Mouse (Mus musculus) B cell, adult 2 months (primary cell): Measurements from ENCODE around the gene Gm17509.

Experiments
- DNase-seq, 2 experiments: peaks; one replicate each; pipeline ENCODE4 v3.0.0; 2022

Gene Gm17509

DNA sequence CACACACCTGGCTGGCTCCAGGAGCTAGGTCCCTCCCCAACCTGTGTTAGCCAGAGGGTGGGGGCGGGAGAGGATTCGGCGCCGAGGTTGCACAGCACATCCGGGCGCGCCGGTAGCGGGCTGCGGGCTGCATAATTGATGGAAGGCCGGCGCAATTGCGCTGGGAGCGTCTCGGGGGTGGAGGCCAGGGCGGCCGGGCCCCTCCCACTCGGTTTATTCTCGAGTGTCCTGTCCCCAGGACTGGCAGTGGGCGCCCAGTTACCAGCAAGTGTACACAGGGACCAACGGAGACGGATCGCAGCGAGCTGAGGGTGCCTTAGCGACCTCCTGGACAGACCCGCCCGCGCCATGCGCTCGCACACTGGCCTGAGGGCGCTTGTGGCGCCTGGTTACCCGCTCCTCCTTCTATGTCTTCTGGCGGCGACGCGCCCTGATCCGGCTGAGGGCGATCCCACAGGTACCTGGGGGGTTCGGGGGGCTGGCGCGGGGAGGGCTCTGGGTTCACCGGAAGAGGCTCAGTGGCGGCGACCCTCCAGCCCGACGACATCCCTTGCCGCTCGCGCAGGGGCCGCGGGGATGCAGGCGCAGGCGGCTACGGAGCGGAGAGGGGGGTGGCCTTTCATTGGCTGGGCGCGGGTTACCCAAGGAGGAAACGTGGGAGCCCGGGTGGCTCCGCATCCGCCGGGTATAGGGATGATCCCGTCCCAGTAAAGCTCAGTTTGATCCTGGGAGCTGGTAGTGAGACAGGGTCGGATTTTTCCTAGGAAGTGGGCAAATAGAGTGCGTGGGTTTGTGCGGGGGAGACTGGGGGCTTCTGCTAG is at the start of gene Gm17509:
Gene Gm17509 (minus strand): TSS at position 575 of the 821 bp plus-strand sequence.
- DNase-seq, result peak; percentile 48 to 58

DNA sequence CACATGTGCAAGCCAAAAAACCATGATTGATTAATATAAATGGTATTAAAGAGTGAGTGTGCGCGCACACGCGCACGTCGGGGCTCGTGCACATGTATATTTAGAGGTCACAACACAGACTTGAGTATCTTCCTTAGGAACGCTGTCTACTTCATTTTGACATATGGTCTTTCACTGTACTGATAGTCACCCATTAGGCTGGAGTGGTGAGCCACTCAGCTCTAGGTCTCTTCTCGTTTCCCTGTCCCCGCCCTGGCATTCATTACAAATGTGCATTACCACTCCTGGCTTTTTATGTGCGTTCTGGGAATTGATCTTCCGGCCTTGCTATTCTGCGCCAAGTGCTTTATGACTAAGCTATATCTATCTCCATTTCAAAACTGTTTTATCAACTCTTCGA is 47.1 kb upstream of the Gm17509 start:
- DNase-seq, result no peak

DNA sequence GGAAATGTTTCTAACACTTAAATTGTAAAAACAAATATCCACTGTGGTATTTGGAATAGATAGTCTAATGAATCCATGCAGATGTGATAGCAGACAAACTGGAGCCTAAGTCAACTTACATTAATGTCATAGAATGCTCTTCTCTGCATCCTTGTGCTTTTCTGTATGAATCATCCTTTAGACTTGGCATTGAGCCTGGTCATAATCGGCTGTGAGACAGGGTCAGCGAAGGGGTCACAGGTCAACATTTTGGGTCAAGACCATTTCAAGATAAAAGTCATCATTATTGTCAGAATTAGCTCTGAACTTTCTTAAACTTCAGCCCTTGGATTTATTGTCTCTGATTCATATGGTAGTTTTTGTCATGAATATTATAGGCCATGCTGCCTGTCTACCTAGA is 45.3 kb upstream of the Gm17509 start:
- no peak for DNase-seq

DNA sequence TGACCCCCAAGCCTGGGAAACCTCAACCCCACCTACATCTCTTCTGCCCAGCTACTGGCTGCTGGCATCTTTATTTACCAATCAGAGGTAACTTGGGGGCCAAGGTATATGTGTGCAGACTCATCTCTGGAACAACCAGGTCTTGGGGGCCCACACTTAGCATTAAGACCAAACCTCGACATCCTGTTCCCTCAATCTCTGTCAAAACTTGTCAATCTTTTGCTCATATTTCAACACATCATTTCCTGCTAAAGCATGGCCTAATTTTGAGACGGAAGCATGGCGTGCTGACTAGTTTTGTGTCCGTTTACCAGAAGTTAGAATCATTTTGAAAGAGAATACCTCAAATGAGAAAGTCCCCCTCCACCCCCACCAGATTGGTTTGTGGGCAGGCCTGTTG is 39.8 kb upstream of the Gm17509 start:
- no peak for DNase-seq

DNA sequence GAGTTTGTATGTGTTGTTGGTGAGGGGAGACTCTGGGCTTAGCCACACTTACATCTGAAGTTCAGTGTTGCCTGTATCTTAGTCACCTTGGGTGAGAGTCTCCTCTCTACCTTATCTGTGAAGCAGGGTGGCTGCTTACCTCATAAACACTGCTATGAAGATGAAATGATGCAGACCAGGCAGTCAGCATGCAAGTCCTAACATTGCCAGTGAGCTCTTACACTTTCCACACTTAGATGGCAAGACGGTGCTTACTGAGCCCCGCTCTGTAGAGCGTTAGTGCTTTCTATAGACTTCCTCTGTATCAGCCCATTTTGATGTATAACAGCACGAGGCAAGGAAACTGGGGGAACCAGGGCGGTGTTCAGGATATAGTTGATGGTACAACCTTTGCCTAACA is 21.7 kb upstream of the Gm17509 start:
- DNase-seq, result no peak

DNA sequence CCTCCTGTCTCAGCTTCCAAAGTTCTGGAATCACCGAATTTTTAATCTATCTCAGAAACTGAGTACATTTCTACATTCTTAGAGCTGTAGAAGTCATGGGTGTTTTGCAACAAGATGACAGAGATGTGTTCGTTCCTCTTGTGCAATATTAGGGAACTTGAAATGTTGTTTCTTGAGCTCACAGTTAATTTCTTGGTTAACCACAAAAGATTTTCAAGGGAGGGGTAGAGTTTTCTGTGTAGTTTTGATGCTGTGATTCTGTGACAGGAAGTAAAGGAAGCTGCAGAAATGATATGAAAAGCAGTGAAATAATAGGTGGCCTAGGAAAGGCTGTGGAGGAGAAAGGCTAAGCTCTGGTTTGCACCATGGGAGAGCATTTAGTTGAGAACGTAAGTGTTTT is 21.2 kb upstream of the Gm17509 start:
- DNase-seq, result peak in 1 of 2 experiments; percentile 20

DNA sequence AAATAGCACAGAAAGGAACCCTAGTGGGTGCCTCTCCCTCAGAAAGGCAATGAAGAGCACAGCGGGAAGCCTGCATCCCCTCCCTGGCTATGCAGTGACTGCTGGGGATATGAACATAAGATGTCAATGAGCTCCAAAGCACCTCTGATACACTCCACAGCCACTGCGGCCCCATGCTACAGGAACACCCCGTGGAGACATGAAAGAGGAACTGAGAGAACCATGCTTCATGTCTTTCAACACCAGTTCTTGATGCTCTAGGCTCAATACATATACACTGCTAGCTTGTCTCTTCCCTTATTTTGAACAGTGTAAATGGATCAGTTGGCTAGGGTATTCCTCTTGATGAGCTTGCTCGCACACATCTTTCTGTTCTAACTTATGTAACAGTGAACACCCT is 16.2 kb upstream of the Gm17509 start:
- DNase-seq, result peak; percentile 70 to 72

DNA sequence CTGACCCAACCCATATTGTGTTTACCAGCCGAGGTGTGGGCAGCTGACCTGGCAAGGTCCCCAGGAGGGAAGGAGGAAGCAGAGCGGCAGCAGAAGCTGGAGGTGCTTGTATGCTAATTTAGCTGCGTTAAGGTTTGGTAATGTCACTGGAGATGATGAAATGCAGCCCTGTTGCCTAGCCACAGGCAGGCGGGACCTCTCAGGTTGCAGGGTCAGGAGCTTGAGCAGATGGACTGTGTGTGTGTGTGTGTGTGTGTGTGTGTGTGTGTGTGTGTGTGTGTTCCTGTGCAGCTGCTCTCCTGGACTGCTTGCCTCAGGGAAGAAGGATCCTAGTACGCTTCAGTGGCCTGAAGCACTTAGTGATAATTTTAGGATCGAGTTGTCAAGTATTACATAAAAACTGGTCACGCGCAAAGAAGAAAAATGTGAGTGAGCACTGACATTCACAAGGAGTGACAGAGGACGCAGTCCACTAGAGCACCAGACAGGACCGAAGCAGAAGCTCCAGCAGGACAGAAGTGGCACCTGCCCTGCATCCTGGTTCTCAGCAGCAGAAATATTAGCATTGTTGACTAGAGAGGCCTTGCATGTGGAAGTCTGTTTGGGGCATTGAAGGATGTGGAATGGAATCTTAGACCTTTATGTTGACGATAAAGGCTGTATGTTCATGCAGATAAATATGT is 14.8 kb upstream of the Gm17509 start:
- no peak for DNase-seq

DNA sequence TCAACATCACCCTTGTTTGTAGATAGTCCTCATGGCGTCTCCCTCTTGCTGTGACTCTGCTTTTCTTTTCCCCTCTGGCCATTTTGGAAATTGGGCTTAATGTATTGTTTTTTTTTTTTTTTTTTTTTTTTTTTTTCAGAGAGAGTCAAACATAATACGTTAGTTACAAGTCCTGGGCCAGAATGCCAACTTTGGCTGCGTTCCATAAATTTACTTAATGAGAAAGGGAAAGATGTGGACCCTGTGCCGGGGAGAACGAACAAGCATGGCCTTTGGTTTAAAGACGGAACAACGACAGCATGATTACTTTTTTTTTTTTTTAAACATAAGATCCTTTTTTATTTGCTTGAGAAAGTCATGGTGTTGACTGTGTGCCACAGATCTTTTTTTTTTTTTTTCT is 13.6 kb upstream of the Gm17509 start:
- DNase-seq, result no peak

DNA sequence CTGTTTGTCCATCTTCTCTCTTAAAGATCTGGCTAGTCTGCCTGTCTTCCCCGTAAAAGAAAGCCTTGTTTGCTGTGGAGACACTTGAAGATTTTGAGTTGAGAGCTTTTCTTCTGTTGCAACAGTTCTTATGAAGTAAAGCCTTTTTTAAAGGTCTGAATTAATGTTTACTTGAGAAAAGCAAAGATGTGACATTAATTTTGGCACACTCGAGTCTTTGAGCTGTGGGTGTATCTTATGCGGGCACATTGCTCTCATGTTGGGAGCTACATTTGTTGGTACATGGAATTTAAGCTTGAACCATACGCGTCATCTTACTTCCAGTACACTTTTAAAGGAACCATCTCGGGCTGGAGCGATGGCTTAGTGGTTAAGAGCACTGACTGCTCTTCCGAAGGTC is 12.9 kb upstream of the Gm17509 start:
- DNase-seq, result no peak

DNA sequence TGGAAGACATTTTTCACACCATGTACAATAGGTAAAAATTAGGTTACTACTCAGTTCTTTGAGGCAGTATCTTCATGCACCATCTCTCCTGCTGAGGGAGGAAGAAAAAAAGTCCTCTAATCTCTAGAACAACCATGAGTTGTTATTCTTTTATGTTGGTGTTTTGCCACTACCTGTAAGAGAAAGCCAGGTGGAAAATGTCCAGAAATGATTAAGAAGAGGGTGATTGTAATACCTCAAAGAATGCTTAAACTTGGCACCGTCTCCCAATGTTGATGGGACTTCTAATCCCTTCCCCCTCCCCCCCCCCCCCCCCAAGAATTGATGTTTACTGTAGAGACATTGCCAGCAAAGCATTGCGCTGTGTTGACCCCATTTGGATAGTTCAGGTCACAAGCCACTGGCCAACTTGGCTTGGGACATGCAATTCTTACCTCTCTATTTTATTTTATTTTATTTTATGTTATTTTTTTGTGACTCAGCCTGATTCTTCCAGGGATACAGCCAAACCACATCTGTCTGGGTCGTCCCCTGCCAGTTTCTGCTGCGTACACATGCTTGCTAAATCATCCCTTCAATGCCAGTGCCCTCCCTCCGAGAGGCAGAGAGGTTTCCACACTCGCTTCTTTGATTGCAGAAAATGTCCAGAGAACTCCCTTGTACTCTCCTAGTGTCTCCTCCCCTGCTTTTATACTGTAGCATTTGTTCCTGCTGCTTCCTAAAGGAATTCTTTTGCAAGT is 9.7 kb upstream of the Gm17509 start:
- DNase-seq, result no peak

DNA sequence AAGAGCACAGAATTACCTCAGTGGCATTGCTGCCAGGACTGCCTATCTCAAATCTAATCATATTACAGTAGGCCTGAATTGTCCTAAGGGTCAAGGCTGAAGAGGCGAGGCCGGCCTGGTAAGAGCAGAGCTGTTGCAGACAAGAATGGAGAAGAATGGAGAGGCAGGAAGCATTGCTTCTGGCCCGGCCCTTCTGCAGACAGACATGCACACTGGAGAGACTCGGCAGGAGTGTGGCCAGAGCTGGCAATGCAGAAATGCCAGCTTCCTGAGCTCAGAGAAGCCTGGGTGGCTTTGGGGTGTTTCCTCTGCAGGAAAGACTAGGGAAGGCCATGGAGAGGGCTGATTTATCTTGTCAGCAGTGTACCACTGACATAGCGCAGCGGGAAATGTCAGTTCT is 4.7 kb upstream of the Gm17509 start:
- DNase-seq, result no peak

DNA sequence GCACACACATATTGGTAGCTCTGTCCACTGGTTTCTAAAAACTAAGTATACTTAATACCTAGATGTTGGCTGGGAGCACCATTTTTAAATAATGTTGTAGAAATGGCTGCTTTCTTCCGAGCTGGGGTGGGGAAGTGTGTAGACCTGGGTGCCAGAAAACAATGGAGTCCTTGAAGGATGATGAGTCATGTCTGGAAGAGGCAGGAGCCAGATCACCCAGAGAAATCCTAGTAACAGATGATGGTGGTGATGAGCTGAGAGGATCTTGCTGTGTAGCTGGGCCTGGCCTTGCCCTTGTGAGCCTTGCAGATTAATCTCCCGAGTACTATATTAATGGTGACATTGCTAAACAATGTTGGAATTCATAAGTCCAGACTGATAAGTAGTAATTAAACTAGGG is 4.0 kb upstream of the Gm17509 start:
- no peak for DNase-seq

DNA sequence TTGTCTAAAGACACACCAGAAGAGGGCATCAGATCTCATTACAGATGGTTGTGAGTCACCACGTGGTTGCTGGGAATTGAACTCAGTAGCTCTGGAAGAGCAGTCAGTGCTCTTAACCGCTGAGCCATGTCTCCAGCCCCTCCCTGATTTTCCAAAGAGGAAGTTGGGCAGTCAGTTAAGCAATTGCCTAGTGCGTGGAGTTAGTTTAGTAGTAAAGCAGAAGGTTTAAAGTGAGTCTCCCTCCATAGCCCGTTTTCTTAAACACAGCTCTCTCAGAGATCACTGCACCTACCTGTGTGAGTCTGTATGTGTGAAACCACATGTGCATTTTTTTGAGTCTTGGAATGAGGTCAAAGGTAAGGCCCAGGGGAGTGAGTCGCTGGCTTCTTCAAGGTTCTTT is 2.2 kb upstream of the Gm17509 start:
- DNase-seq, result peak; percentile 34 to 56

DNA sequence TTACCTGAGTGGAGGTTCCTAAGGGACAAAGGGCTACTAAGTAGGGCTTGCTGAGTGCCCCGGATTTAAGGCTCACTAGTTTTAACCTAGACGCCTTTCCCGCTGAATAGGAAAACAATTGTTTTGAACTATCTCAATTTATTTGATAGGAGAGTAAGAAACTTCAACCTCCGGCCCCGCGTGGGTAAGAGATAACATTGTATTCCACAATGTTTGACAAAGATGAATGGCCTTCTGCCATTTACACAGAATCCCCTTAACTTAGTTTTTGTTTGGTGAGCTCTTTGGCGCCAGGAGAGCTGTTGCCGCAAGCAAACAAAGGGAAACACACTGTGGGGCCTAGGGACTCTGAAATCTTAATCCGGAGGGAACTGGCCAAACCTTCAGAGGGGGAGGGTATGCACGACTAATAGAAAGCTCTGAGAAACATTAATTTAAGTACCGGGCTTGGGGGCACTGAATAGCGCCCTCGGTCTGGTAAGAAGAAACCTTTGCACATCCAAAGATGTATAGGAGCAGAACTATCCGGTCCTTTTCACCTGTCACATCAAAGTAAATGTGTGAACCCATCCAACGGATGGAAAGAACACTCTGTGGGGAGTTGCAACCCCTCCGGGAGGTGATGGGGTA is 889 bp downstream of the Gm17509 start:
- no peak for DNase-seq

DNA sequence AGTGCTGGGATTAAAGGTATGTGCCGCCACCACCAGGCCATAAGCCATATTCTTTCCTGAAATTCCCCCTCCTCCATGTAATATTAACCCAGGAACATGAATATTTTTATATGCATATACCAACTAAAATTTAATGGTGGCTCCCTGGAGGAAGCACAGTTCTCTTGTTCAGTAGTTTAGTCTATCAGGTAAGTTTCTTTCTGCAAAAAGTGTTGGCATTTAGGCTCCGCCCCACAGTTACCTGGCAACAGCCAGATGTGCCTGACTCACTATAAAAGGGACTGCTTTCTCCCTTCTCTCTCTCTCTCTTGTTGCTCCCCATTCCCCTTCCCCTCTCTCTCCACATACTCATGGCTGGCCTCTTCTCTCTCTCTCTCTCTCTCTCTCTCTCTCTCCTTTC is 2.8 kb downstream of the Gm17509 start:
- DNase-seq, result no peak

DNA sequence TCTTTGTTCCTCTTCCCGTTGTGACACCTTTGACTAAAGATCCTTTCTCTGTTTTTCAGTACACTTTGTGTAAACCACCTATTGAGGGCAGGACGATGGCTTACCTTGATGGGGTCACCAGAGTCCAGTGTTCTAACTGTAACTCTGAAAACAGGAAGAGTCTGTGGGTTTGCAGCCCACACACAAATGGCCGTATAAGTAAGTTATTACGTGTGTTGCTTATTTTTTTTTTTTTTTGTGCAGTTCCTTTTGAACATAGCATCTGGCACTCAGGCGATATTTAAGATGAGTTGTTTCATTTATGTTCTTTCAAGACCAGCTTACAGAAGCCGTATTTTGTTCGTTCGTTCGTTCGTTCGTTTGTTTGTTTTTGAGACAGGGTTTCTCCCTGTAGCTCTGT is 3.3 kb downstream of the Gm17509 start:
- no peak for DNase-seq

DNA sequence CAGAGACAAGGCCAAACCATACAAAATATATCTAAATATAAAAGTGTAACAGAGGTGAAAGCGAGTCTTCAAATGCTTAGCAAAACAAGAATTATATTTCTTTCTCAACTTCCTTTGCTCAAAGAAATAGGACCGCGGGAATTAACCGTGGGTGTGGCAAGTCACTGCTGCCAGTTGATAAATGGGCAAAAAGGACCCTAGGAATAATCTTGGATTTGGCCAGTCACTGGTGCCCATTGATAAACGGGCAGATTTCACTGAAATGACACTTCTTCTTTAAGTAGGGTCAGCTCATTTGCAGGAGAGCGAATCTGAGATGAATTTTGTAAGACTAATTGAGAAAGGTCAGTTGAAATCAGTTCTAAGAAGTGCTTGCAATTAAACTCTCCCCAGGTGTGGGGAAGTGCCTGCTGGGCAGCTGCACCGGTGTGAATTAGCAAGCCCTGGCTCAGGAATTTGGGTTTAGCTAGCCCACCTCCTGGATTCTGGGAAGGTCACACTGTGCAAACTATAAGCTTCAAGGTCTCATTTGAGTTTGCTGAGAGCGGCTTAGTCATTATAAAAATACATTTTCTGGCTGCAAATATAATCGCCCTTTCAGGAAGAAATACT is 4.0 kb downstream of the Gm17509 start:
- no peak for DNase-seq

DNA sequence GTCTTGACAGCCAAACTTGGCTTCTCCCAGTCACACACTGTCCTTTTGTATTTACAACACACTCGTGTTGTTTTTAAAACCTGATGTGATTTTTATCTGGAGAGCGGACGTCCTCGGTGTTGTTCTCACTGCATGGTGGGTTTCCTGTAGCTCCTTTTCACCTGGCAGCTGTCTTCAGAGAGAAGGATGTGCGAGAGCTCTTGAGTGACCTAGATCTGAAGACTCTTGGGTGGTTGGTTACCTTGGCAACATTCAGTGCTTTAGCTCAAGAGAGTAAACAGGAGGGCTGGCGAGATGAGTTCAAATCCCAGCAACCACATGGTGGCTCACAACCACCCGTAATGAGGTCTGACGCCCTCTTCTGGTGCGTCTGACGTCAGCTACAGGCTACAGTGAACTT is 4.7 kb downstream of the Gm17509 start:
- peak; percentile 33 to 38 for DNase-seq

DNA sequence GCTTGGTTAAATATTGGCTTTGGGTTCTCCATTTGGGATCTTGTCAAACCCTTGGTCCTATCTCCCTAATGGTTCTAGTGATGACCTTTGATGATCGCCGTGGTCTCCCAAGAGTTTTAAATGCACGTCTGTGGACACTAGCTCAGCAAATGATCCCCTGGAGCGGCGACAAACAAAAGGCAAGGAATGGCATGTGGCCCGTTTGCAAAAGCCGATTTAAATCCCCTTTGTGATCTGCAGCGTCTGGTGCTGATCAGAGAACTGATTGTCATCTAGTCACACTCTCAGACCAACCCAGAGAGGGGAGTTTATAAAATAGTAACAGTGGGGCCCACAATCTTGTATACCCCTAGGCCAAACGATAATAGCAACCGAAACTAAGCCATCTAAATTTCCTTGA is 5.4 kb downstream of the Gm17509 start:
- no peak for DNase-seq

DNA sequence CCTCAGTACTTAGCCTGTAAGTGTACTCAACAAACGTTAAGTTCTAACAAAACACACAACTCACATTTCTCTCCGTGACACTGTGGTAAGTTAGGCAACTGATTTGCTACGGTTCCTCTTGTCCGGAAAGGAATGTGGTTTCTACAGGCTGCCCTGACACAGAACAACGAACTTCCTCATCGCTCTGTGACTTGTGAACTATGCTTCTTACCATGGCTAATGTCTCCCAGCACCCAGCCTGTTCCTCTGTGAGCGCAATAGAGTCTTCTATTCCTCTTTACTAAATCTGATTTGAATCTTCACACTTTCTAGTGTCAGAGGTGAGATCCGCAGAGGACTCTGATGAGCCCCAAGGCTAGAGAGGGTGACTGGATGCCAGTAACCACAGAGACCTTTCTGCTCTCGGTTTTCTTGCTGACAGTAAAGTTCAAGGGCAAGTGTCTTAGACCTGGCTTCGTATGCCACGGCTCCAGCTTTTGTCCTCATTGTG is 9.4 kb downstream of the Gm17509 start:
- DNase-seq, result peak; percentile 57 to 60

DNA sequence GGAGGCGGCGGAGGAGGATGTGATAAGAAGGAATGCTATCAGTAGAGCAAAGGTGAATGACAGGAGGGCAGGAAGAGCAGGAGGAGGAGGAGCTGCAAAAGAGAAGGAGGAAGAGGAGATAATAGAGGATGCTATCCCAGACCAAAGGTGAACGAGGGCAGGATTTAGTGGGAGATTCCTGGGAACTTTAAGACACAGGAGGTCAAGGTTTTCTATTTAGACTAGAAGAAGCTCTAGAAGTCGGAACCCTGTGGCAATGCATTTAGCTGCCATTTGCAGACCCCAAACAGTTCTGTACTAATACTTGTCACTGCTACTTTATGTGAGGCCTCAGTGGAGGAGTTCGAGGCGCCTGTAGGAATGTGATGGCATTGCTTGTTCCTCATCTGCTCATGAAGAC is 12.6 kb downstream of the Gm17509 start, which contains the start of gene Emb:
Gene Emb (plus strand): TSS at position 301 of the 400 bp plus-strand sequence.
- no peak for DNase-seq

DNA sequence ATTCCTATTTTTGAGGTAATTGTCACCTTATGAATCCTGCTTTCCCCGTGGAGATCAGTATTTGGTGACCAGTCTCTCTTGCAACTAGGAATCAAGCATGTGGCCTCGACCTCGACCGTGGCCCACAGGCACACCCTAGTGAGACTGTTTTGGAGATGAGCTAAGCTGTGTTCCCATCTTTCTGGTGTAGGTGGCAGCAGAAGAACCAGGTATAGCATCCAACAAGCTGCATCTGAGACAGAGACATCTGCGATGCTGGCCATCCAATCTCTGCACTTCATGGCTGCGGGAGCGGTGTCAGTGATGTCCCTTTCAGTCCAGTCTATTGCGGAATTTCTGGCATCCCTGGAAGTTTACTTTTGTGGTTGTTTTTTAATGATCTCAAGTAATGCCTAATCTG is 14.8 kb downstream of the Gm17509 start:
- DNase-seq, result no peak
